Mouse (Mus musculus) C2C12 (cell line): ENCODE results near the gene Ifit1bl1.

Experiments
- CEBPB ChIP-seq: IDR thresholded peaks from one replicate; pipeline ENCODE4 v1.6.1; 2011; ENCODE audit warnings: low read depth, mild to moderate bottlenecking, control low read depth, moderate library complexity
- CTCF ChIP-seq: IDR thresholded peaks from one replicate; pipeline ENCODE4 v1.5.1; 2011; ENCODE audit not compliant: control insufficient read depth, insufficient read depth, insufficient read length
- FOSL1 ChIP-seq: IDR thresholded peaks from one replicate; pipeline ENCODE4 v1.8.0; 2011; ENCODE audit warnings: mild to moderate bottlenecking, low read length; ENCODE audit not compliant: poor library complexity, insufficient read depth, severe bottlenecking
- MAX ChIP-seq: IDR thresholded peaks from one replicate; pipeline ENCODE4 v1.6.1; 2011; ENCODE audit warnings: mild to moderate bottlenecking, control low read depth
- USF1 ChIP-seq: IDR thresholded peaks from one replicate; pipeline ENCODE4 v1.6.1; 2011; ENCODE audit warnings: low read depth, mild to moderate bottlenecking, control low read depth, moderate library complexity

- no peak for TF ChIP-seq CEBPB
- TF ChIP-seq CTCF: no peak
- TF ChIP-seq USF1: no peak
- no peak for TF ChIP-seq MAX
- no peak for TF ChIP-seq FOSL1
Observed at GRCm38 (mm10) chr19:34553522-34553921, 48.2 kb downstream of the Ifit1bl1 start.
